Mouse (Mus musculus) lung, postnatal 0 days (tissue): Measurements from ENCODE around the gene Znrd1as. TPM values are rescaled to one million over a fixed set of nuclear protein-coding genes. Genes with fewer than 3 reads are reported as not detected.

ENCODE experiments used
- ATAC-seq: fragments of 200-750 bp; cut with Nextera tagmentation; 2 replicates; pipeline ENCODE4 v1.8.0; 2017; ENCODE audit warnings: moderate library complexity
- DNase-seq: peaks from one replicate; pipeline ENCODE4 v3.0.0-alpha.2; 2016; ENCODE audit warnings: low spot score
- H3K27ac ChIP-seq: fragments of 300-500 bp; sonication (generic); 2 replicates; pipeline ENCODE4 v1.5.1; 2014; ENCODE audit warnings: antibody characterized with exemption, mild to moderate bottlenecking, low read length, mixed read lengths
- H3K27me3 ChIP-seq: fragments of 300-500 bp; sonication (generic); replicated peaks from 2 replicates; pipeline ENCODE4 v1.6.1; 2014; ENCODE audit warnings: low read length, mixed read lengths; ENCODE audit not compliant: insufficient read depth
- H3K36me3 ChIP-seq: fragments of 300-500 bp; sonication (generic); 2 replicates; pipeline ENCODE4 v1.6.1; 2014; ENCODE audit warnings: low read length, mixed read lengths; ENCODE audit not compliant: insufficient read depth
- H3K4me1 ChIP-seq: fragments of 300-500 bp; sonication (generic); 2 replicates; pipeline ENCODE4 v1.6.1; 2014; ENCODE audit warnings: antibody characterized with exemption, low read depth, low read length, mixed read lengths; ENCODE audit not compliant: insufficient read depth
- H3K4me2 ChIP-seq: fragments of 300-500 bp; sonication (generic); replicated peaks from 2 replicates; pipeline ENCODE4 v1.6.1; 2014; ENCODE audit warnings: low read depth, mild to moderate bottlenecking, low read length, moderate library complexity, mixed read lengths
- H3K4me3 ChIP-seq: fragments of 300-500 bp; sonication (generic); 2 replicates; pipeline ENCODE4 v1.5.1; 2014; ENCODE audit warnings: low read depth, low read length
- H3K9ac ChIP-seq: fragments of 300-500 bp; sonication (generic); replicated peaks from 2 replicates; pipeline ENCODE4 v1.6.1; 2014; ENCODE audit warnings: low read depth, mild to moderate bottlenecking
- H3K9me3 ChIP-seq: fragments of 300-500 bp; sonication (generic); 2 replicates; pipeline ENCODE4 v1.6.1; 2016; ENCODE audit warnings: low read length, mixed read lengths
- CTCF ChIP-seq: IDR thresholded peaks from 2 replicates; pipeline ENCODE4 v1.5.1; 2016; ENCODE audit warnings: antibody characterized with exemption, mild to moderate bottlenecking
- EP300 ChIP-seq: IDR thresholded peaks from 2 replicates; pipeline ENCODE4 v1.6.1; 2016; ENCODE audit warnings: antibody characterized with exemption, mild to moderate bottlenecking, control low read depth
- WGBS: fragments of 180-500 bp; shearing (Covaris S2); extraction: QIAGEN DNeasy Blood & Tissue Kit; methylation state at CpG from one replicate; pipeline ENCODE4 v1.1.7; 2014; 5-methylcytosine and 5-hydroxymethylcytosine counted together
- polyA plus RNA-seq: library from polyadenylated mRNA; unstranded; fragments of >200 nt; fragmentation: Nextera tagmentation; extraction: Ambion mirVana; gene quantifications from 2 replicates; pipeline ENCODE4 v1.2.1, GENCODE M21; 2015

Gene Znrd1as
- polyA plus RNA-seq, 1 experiment from 2014 or later, result 5.1 TPM

DNA sequence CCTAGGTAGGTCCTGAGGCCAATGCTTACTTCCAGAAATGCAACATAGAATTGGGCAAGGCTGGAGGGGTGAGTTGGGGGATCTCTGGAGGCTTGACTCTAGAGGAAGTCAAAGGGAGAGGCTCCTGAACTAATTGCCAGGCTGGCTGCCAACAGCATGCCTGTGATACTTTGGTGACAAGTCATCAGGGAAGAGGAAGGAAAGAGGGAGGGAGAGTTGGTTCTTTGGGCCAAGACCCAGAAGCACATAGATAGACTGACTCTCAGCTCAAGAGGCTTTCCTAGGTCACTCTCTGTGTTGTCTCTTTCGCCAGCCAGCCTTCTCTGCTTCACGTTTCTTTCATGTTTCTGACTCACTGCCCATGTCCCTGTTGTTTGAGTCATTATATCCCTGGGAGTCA, 26.6 kb upstream of the Znrd1as start:
- H3K9me3 ChIP-seq, result no peaks in the 10 kb centered on the region
- no peak overlapping the region for H3K9ac ChIP-seq
- WGBS, result 7% methylated on average over 2 of the region's 2 CpGs
- no peak overlapping the region for H3K4me2 ChIP-seq
- no peak overlapping the region for H3K4me3 ChIP-seq
- H3K27ac ChIP-seq, result 0 out of 2 replicates have a peak overlapping the region, but pooled peaks have one; percentile 26
- peak; percentile 74 for DNase-seq
- TF ChIP-seq EP300 (peak; percentile 70), CTCF (no peak)
- H3K4me1 ChIP-seq, result peaks cover 7% of the 10 kb centered on the region; the same call in 1 of the 2 replicates
- no peaks in the 10 kb centered on the region for H3K27me3 ChIP-seq
- H3K36me3 ChIP-seq, result no peaks in the 10 kb centered on the region
- peak; percentile 72 for ATAC-seq

DNA sequence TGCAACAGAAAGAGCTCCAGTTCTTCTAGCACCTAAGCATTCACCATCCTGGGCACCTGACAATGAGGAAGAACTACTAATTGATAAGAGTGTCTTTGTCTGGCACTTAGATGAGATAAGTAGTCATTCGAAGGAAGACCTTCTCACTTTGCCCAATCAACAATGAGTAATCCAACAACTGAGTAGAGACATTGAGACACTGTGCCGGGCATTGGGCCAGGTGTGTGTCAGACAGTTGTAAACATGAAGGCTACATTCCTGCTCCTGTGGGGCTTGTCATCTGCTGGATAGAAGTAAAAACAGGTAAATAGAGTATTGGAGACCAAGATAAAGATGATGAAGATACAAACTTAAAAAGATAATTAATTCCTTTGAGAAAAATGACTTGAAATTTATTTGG, 20.3 kb upstream of the Znrd1as start:
- Histone ChIP-seq H3K27ac (no peak overlapping the region), H3K9ac (no peak overlapping the region), H3K27me3 (peaks cover 5% of the 10 kb centered on the region; the same call in 1 of the 2 replicates), H3K4me3 (no peak overlapping the region), H3K36me3 (no peaks in the 10 kb centered on the region), H3K9me3 (no peaks in the 10 kb centered on the region), H3K4me2 (no peak overlapping the region), H3K4me1 (no peaks in the 10 kb centered on the region)
- 77% methylated on average over 2 of the region's 2 CpGs for WGBS
- TF ChIP-seq EP300, result no peak
- TF ChIP-seq CTCF, result no peak
- ATAC-seq (no peak), DNase-seq (no peak)

DNA sequence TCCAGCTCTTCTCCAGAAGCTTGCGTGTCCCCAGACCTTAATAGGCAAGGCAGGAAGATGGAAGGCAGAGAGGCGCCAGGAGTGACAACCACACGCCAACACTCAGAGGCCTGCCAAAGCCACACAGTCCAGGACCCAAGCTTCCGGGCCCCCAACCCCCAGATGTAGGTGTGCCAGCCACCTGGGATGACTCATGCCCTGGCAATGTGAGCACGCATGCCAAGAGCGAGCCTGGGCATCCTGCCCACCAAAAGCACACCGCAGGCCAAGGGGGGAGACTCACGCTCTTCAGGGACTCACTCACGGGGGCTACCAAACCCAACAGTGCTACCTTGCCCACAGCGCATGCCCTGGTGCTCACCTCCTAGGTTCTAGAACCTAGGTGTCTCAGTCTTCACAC, 16.0 kb upstream of the Znrd1as start:
- Histone ChIP-seq H3K9ac (no peak overlapping the region; the same call in 1 of the 2 replicates), H3K27ac (peak overlapping the region; percentile 89), H3K27me3 (peaks cover 22% of the 10 kb centered on the region; the same call in 1 of the 2 replicates), H3K36me3 (no peaks in the 10 kb centered on the region), H3K4me1 (peaks cover 6% of the 10 kb centered on the region; the same call in 1 of the 2 replicates), H3K4me3 (peak overlapping the region; percentile 47), H3K9me3 (no peaks in the 10 kb centered on the region), H3K4me2 (peak overlapping the region; percentile 71)
- WGBS, result 34% methylated on average over 10 of the region's 10 CpGs
- peak; percentile 87 for DNase-seq
- TF ChIP-seq CTCF, result no peak
- TF ChIP-seq EP300, result peak; percentile 59; the same call in 1 of the 2 replicates
- peak; percentile 93 for ATAC-seq

DNA sequence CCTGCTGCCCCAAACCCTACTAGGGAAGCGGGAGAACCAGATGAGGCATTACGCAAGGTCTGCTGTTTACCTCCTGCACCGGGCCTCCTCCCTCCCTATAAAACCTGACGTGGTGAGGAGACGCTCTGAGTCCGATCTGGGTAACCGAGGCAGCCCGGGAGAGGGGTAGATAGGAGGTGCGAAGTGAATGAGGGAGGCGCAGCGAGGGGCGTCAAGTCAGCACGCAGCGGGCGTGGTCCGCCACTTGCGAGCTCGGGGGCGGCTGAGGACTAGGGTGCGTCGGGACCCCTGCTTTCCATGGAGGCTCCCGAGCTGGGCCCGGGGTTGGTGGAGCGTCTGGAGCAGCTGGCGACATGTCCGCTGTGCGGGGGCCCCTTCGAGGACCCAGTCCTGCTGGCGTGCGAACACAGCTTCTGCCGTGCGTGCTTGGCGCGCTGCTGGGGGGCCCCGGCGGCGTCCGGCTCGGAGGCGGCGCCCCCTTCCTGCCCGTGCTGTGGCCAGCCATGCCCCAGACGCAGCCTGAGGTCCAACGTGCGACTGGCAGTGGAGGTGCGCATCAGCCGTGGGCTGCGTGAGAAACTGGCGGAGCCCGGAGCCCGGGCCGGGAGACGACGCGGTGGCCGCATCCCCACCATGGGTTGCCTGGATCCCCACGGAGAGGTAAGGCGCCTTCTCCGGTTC, 15.5 kb upstream of the Znrd1as start, which contains the start of gene Rnf39:
TSS of gene Rnf39 (plus strand) at position 128 of the 681 bp plus-strand sequence.
- 2% methylated on average over 56 of the region's 59 CpGs for WGBS
- Histone ChIP-seq H3K36me3 (no peaks in the 10 kb centered on the region), H3K27me3 (peaks cover 22% of the 10 kb centered on the region; the same call in 1 of the 2 replicates), H3K4me3 (peak within 1 kb of the TSS; percentile 47), H3K27ac (peak within 1 kb of the TSS; percentile 89), H3K9ac (peak within 1 kb of the TSS; percentile 55), H3K4me1 (peaks cover 6% of the 10 kb centered on the region; the same call in 1 of the 2 replicates), H3K4me2 (peak within 1 kb of the TSS; percentile 71), H3K9me3 (no peaks in the 10 kb centered on the region)
- ATAC-seq (peak; percentile 85), DNase-seq (peak; percentile 86)
- TF ChIP-seq EP300, result no peak
- peak; percentile 25; the same call in 1 of the 2 replicates for TF ChIP-seq CTCF

DNA sequence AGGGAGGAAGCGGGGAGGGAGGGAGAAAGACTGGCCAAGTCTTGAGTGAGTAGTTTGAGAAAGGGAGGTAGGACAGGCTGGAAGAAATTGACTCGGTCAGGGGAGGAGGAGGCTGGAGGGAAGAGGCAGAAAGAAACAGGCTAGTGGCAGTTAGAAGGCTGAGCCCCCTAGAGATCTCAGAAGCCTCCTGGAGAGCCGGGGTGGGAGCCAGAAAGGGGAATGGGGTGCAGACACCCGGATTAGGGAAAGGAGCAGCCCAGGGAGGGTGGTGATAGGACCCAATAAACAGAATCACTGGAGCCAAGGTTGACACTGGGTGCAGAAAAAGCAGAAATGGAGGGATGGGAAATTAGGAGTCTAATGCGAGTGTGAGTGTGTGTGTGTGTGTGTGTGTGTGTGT, 14.7 kb upstream of the Znrd1as start:
- H3K4me3 ChIP-seq, result peak overlapping the region; percentile 47
- peak overlapping the region; percentile 71 for H3K4me2 ChIP-seq
- H3K9ac ChIP-seq, result peak overlapping the region; percentile 55; the same call in 1 of the 2 replicates
- H3K27me3 ChIP-seq, result peaks cover 22% of the 10 kb centered on the region; the same call in 1 of the 2 replicates
- 0 out of 2 replicates have a peak overlapping the region, but pooled peaks have one; percentile 89 for H3K27ac ChIP-seq
- TF ChIP-seq EP300, result no peak
- no peak for TF ChIP-seq CTCF
- peaks cover 6% of the 10 kb centered on the region; the same call in 1 of the 2 replicates for H3K4me1 ChIP-seq
- 27% methylated on average over 5 of the region's 5 CpGs for WGBS
- no peaks in the 10 kb centered on the region for H3K9me3 ChIP-seq
- ATAC-seq (no peak), DNase-seq (no peak)
- H3K36me3 ChIP-seq, result no peaks in the 10 kb centered on the region

DNA sequence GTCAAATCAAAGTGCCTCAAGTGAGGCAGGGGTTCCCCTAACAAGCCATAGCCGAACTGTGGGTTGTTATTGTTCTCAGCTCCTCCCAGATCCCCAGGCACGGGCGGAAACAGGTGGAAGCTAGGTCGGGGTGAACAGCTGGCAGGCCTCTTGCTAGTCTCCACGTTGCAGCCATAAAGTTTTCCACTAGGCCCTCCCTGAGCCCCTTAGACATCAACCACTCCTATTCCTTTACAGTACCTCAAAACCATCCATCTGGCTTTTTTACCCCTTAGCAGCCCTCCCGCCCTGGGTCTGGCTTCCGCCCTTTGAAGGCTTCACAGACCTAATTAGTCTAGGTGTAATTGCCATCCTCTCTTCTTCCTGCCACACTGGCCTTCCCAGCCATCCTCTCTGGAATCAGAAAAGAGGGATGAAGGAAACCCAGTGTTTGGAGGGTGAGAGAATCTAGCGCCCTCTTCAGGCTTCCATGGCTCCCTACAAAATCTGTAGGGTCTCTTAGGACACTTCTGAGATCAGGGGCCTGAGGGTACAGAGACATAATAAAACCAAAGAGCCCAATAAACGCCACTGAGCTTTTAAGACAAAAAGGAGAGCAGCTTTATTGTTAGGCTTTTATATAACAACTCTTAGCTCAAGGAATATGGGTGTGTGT, 14.1 kb upstream of the Znrd1as start:
- no peaks in the 10 kb centered on the region for H3K9me3 ChIP-seq
- no peak overlapping the region for H3K27ac ChIP-seq
- H3K27me3 ChIP-seq, result peaks cover 22% of the 10 kb centered on the region; the same call in 1 of the 2 replicates
- no peak for ATAC-seq
- no peaks in the 10 kb centered on the region for H3K36me3 ChIP-seq
- WGBS, result 29% methylated on average over 9 of the region's 9 CpGs
- H3K4me2 ChIP-seq, result peak overlapping the region; percentile 71
- H3K4me3 ChIP-seq, result peak overlapping the region; percentile 47; the same call in 1 of the 2 replicates
- H3K9ac ChIP-seq, result no peak overlapping the region
- TF ChIP-seq EP300 (no peak), CTCF (peak; percentile 45)
- peak; percentile 13 for DNase-seq
- peaks cover 6% of the 10 kb centered on the region; the same call in 1 of the 2 replicates for H3K4me1 ChIP-seq
